Mouse (Mus musculus): ENCODE measurements around the gene Sbpl.

DNA sequence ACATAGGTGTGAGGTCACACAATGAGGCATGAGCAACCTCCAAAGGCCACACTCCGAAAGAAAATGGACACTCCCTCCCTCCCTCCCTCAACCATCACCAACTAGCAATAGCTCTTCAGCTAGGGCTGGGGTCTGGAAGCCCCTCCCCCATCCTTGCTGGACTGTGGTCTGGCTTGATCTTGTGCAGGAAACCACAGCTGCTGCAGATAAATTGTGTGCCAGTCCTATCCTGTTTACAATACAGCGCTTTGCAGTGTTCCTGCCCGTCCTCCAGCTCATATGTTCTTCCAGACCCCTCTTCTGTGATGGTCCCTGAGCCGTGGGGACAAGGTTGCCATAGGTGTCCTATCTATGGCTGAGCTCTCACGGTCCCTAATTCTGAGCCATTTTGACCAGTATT, 23.9 kb downstream of the Sbpl start:
- TF ChIP-seq CTCF (IDR thresholded peaks at IDR 0.05; ENCODE audit: low read depth) (no peak), EP300 (IDR thresholded peaks at IDR 0.05; ENCODE audit: low read depth) (no peak)

All from heart, postnatal 0 days (tissue).